Mouse (Mus musculus) kidney, adult 2 months (tissue): ENCODE results near the gene Arhgap45.

Experiments used
- CTCF ChIP-seq: fragments of 200-500 bp; conservative IDR thresholded peaks from 2 replicates; pipeline ENCODE4 v1.5.1; 2011; ENCODE audit warnings: low read depth, mild to moderate bottlenecking, control low read depth, low read length, moderate library complexity, mixed read lengths; ENCODE audit not compliant: insufficient read depth, insufficient read length
- POLR2A ChIP-seq: fragments of 200-500 bp; IDR thresholded peaks from one replicate; pipeline ENCODE4 v1.6.1; 2011; ENCODE audit warnings: low read depth, low read length, control low read depth

DNA sequence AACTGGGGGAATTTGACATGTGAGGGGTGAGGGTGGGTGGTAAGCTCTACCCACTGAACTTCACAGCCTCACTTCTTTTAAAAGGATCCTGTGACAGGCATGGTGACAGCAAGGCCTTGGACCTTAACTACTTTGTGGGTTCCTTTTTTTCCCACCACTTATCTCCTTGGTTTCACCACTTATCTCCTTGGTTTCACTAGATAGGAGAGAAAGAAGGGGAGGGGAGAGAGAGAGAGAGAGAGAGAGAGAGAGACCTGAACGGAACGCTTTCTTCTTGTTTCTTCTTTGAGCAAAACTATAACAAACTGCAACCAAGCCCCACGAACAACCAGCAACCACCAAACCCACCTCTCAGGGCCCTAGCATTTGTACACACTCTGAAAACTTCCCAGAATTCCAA, 32.4 kb downstream of the Arhgap45 start:
- TF ChIP-seq CTCF (no peak), POLR2A (no peak)
